In the genomic region with DNA sequence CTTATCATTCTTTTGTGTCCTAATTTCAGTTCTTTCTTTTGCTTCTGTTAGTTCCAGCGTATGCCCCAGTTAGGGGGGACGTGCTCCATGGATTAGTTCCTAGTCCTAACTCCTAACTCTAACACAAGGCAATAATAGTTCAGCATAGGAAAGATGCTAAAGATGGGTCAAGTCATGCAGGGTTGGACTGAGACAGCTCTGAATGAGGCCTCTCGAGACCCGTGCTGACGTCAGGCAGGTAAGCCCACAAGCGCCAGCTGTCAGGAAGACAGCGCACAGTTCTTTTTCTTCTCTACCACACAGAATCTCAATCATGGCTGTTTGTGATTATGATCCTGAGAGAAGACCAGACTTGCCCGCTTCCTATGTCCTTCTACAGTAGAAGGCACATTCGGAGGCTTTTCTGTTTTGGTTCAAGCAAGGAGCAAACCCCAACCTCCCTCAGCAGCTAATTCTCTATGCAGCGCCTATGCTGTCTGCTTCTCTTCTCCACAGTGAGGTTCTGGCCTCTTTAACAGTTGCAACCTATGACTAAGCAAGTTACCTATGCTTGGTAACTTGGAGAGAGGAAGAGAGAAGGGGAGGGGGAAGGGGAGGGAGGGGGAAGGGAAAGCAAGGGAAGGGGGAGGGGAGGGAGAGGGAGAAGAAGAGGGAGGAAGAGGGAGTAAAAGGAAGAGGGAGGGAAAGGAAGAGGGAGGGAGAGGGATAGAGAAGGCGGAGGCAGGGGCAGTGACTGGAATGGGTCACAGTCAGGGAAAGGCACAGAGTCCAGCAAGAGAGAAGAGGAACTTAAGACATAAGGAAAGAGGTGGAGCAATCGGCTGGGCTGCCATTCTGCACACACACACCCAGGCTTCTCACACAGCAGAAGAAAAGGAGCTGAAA, we compare ENCODE assay signal across 8 mouse cellular contexts. TPM values are rescaled to one million over a fixed set of nuclear protein-coding genes. Genes with fewer than 3 reads are reported as not detected.
DNase-seq lines count a peak whose midpoint lies in the region; ATAC-seq and TF ChIP-seq lines count a peak whose summit lies in the region.
"Had no signal": no experiment of that assay in that cellular context is flagged by ENCODE, and none has a peak within 500 bp of the region (broad histone marks: within the 10 kb centered on the region; RNA-seq: fewer than 3 reads in every experiment).

No protein-coding gene starts in this region.

- no peaks in the 10 kb centered on the region for H3K9me3 ChIP-seq in lung, postnatal 0 days (ENCODE audit: low read length)
- no peaks in the 10 kb centered on the region for H3K9me3 ChIP-seq in liver, postnatal 0 days (ENCODE audit: low read length)
- H3K9me3 ChIP-seq in midbrain, embryonic 14.5 days (ENCODE audit: control insufficient read depth, low read length), result no peaks in the 10 kb centered on the region

- peak; percentile 37 for DNase-seq in lung, postnatal 0 days (ENCODE audit: low spot score)
- no peak for DNase-seq in lung, postnatal 25 days (ENCODE audit: low spot score)
- no peak for DNase-seq in liver, postnatal 0 days
- DNase-seq in T-cell, adult 2 months (ENCODE audit: low spot score), result no peak
- no peak for DNase-seq in midbrain, embryonic 14.5 days
- DNase-seq in spleen, postnatal 36 days (ENCODE audit: low spot score in 2 of 2), result no peak
- DNase-seq: right cerebral cortex, adult 18-20 months had no signal

- no peaks in the 10 kb centered on the region for H3K27me3 ChIP-seq in lung, postnatal 0 days (replicated peaks; ENCODE audit: insufficient read depth, low read length)
- no peaks in the 10 kb centered on the region for H3K27me3 ChIP-seq in liver, postnatal 0 days (ENCODE audit: insufficient read depth, low read length)
- H3K27me3 ChIP-seq in midbrain, embryonic 14.5 days (ENCODE audit: control insufficient read depth, insufficient read depth, low read length), result no peaks in the 10 kb centered on the region

- no peak overlapping the region for H3K4me3 ChIP-seq in lung, postnatal 0 days (ENCODE audit: low read depth, low read length)
- H3K4me3 ChIP-seq in liver, postnatal 0 days (ENCODE audit: low read depth, low read length), result 0 out of 2 replicates have a peak overlapping the region, but pooled peaks have one; percentile 0
- no peak overlapping the region for H3K4me3 ChIP-seq in midbrain, embryonic 14.5 days (replicated peaks; ENCODE audit: low read depth, low read length)

- peak; percentile 38 for ATAC-seq in lung, postnatal 0 days
- ATAC-seq in erythroblast, adult 5-6 weeks (replicated peaks; ENCODE audit: low FRiP score, poor library complexity, severe bottlenecking), result 0 out of 2 replicates have a peak, but pooled peaks have one; percentile 22
- ATAC-seq in liver, postnatal 0 days, result peak; percentile 60
- no peak for ATAC-seq in midbrain, embryonic 14.5 days (ENCODE audit: low FRiP score, low TSS enrichment)

- no peak for TF ChIP-seq EP300 in lung, postnatal 0 days (IDR thresholded peaks at IDR 0.05)
- TF ChIP-seq EP300 in liver, postnatal 0 days (IDR thresholded peaks at IDR 0.05; ENCODE audit: low read depth), result no peak

- no peak overlapping the region for H3K9ac ChIP-seq in lung, postnatal 0 days (replicated peaks; ENCODE audit: low read depth)
- no peak overlapping the region; the same call in 1 of the 2 replicates for H3K9ac ChIP-seq in liver, postnatal 0 days (replicated peaks)
- no peak overlapping the region for H3K9ac ChIP-seq in midbrain, embryonic 14.5 days (replicated peaks; ENCODE audit: low read length)

- TF ChIP-seq CTCF in lung, postnatal 0 days (IDR thresholded peaks at IDR 0.05), result no peak
- TF ChIP-seq CTCF in liver, postnatal 0 days (IDR thresholded peaks at IDR 0.05; ENCODE audit: low read depth), result no peak

- H3K4me1 ChIP-seq in lung, postnatal 0 days (ENCODE audit: insufficient read depth, low read depth, low read length), result no peaks in the 10 kb centered on the region
- peaks cover 15% of the 10 kb centered on the region; the same call in 1 of the 2 replicates for H3K4me1 ChIP-seq in liver, postnatal 0 days (ENCODE audit: insufficient read depth)
- no peaks in the 10 kb centered on the region for H3K4me1 ChIP-seq in midbrain, embryonic 14.5 days (ENCODE audit: control insufficient read depth, insufficient read depth, low read length)

- H3K27ac ChIP-seq in lung, postnatal 0 days (ENCODE audit: low read length), result no peak overlapping the region
- peak overlapping the region; percentile 64 for H3K27ac ChIP-seq in liver, postnatal 0 days (ENCODE audit: low read depth)
- H3K27ac ChIP-seq in midbrain, embryonic 14.5 days (replicated peaks; ENCODE audit: low read depth, low read length), result no peak overlapping the region

- WGBS in lung, postnatal 0 days, result 77% methylated on average over 12 of the region's 12 CpGs
- 54% methylated on average over 12 of the region's 12 CpGs for WGBS in liver, postnatal 0 days (ENCODE audit: insufficient replicate concordance)
- WGBS in midbrain, embryonic 14.5 days, result 71% methylated on average over 12 of the region's 12 CpGs

- peaks cover 10% of the 10 kb centered on the region; the same call in 1 of the 2 replicates for H3K36me3 ChIP-seq in lung, postnatal 0 days (ENCODE audit: insufficient read depth, low read length)
- peaks cover 12% of the 10 kb centered on the region for H3K36me3 ChIP-seq in liver, postnatal 0 days (replicated peaks; ENCODE audit: insufficient read depth, low read length)
- peaks cover 46% of the 10 kb centered on the region for H3K36me3 ChIP-seq in midbrain, embryonic 14.5 days (ENCODE audit: control insufficient read depth, insufficient read depth, low read length)

- no peak overlapping the region for H3K4me2 ChIP-seq in lung, postnatal 0 days (replicated peaks; ENCODE audit: low read depth, low read length)
- peak overlapping the region; percentile 34 for H3K4me2 ChIP-seq in liver, postnatal 0 days (ENCODE audit: low read depth, low read length)
- H3K4me2 ChIP-seq in midbrain, embryonic 14.5 days (ENCODE audit: low read length), result no peak overlapping the region

RNA-seq across cellular contexts. Expression of gene Rab33b, which starts 34.4 kb away (rescaled TPM):
- polyA plus RNA-seq in lung, postnatal 0 days (2015; fragmentation: Nextera tagmentation; extraction: Ambion mirVana), result 24.9 and 26.2 TPM in 2 replicates
- 0.38 and 1.9 TPM in 2 replicates for total RNA-seq in erythroblast, adult 5-6 weeks (2015; ENCODE audit: low replicate concordance)
- total RNA-seq in erythroblast, adult 5-6 weeks (2017; ENCODE audit: low replicate concordance), result 1.3 TPM in 2 replicates
- 4.4 and 4.7 TPM in 2 replicates for polyA plus RNA-seq in liver, postnatal 0 days (2015; fragmentation: Nextera tagmentation; extraction: Ambion mirVana)
- polyA plus RNA-seq in midbrain, embryonic 14.5 days (2014; fragmentation: Nextera tagmentation; extraction: Ambion mirVana), result 22.2 and 30.3 TPM in 2 replicates

RNA-seq across cellular contexts. Expression of gene Setd7, which starts 42.6 kb away (rescaled TPM):
- 2.1 TPM in 2 replicates for polyA plus RNA-seq in lung, postnatal 0 days (2015; fragmentation: Nextera tagmentation; extraction: Ambion mirVana)
- total RNA-seq in erythroblast, adult 5-6 weeks (2015; ENCODE audit: low replicate concordance), result 7.5 and 9.8 TPM in 2 replicates
- 4.3 and 7.7 TPM in 2 replicates for total RNA-seq in erythroblast, adult 5-6 weeks (2017; ENCODE audit: low replicate concordance)
- polyA plus RNA-seq in liver, postnatal 0 days (2015; fragmentation: Nextera tagmentation; extraction: Ambion mirVana), result 0.45 and 0.48 TPM in 2 replicates
- 3.4 and 3.6 TPM in 2 replicates for polyA plus RNA-seq in midbrain, embryonic 14.5 days (2014; fragmentation: Nextera tagmentation; extraction: Ambion mirVana)
